Mouse (Mus musculus): ENCODE measurements around the gene Pbx4.

GRCm38 (mm10) chr8:69881261-69881865 lies 49.1 kb downstream of the Pbx4 start:
- TF ChIP-seq CTCF (IDR thresholded peaks at IDR 0.05; ENCODE audit: low read depth) (no peak), EP300 (IDR thresholded peaks at IDR 0.05; ENCODE audit: low read depth) (no peak)
